Mouse (Mus musculus) liver, adult 2 months (tissue): ENCODE data around the gene Lgi2.

ENCODE experiments used
- CTCF ChIP-seq: fragments of 200-500 bp; IDR thresholded peaks from 2 replicates; pipeline ENCODE4 v1.5.1; 2011; ENCODE audit warnings: low read depth, low read length, control low read depth
- POLR2A ChIP-seq: fragments of 200-500 bp; IDR thresholded peaks from 2 replicates; pipeline ENCODE4 v1.6.1; 2011; ENCODE audit warnings: low read length, control low read depth; ENCODE audit not compliant: insufficient read depth; ENCODE audit errors: extremely low read depth

DNA sequence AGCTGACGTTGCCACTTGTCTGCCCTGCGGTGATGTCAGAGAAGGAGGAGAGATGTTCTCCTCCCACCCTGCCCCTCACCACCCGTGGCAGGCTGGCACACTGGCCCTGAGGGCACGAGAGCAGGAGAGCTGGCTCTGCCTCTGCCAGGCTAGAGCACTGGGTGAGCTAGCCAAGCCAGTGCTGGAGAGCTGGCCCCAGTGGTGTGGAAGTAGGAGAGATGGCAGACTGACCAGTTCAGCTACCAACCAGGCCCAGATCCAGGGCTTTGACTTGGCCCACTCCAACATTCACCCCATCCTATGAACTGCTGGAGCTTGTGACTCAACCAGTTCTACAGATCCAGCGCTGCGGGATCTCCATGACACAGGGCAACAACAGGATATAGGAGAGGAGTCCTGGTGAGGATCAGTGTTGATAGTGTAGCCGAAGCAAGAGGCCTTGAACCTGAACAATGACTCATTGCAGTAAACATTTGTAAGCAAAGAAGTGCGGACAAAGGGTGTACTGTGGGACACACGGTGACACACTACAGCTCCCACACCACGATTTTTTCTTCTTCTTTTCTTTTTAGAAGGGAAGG is 45.1 kb upstream of the Lgi2 start:
- TF ChIP-seq POLR2A = no peak
- TF ChIP-seq CTCF = no peak
